Mouse (Mus musculus) lung, embryonic 15.5 days (tissue): Measurements from ENCODE around the gene Fgfr2. TPM values are rescaled to one million over a fixed set of nuclear protein-coding genes. Genes with fewer than 3 reads are reported as not detected.
A peak's percentile ranks its signal among the peaks of the same experiment; 100 is the strongest.

Source experiments
- ATAC-seq: fragments of 200-750 bp; cut with Nextera tagmentation; 2 replicates; pipeline ENCODE4 v1.8.0; 2017; ENCODE audit warnings: moderate number of reproducible peaks, borderline replicate concordance; ENCODE audit not compliant: low FRiP score, low TSS enrichment; ENCODE audit errors: extremely low read depth
- H3K27ac ChIP-seq: fragments of 300-500 bp; sonication (generic); 2 replicates; pipeline ENCODE4 v1.5.1; 2015; ENCODE audit warnings: moderate library complexity, mild to moderate bottlenecking, inconsistent platforms
- H3K27me3 ChIP-seq: fragments of 300-500 bp; sonication (generic); 2 replicates; pipeline ENCODE4 v1.6.1; 2015; ENCODE audit warnings: inconsistent platforms
- H3K36me3 ChIP-seq: fragments of 300-500 bp; sonication (generic); 2 replicates; pipeline ENCODE4 v1.6.1; 2015; ENCODE audit warnings: inconsistent platforms
- H3K4me1 ChIP-seq: fragments of 300-500 bp; sonication (generic); 2 replicates; pipeline ENCODE4 v1.6.1; 2015; ENCODE audit warnings: inconsistent platforms
- H3K4me2 ChIP-seq: fragments of 300-500 bp; sonication (generic); 2 replicates; pipeline ENCODE4 v1.6.1; 2015; ENCODE audit warnings: inconsistent platforms, mild to moderate bottlenecking, moderate library complexity
- H3K4me3 ChIP-seq: fragments of 300-500 bp; sonication (generic); 2 replicates; pipeline ENCODE4 v1.5.1; 2015; ENCODE audit warnings: mild to moderate bottlenecking, inconsistent platforms
- H3K9ac ChIP-seq: fragments of 300-500 bp; sonication (generic); 2 replicates; pipeline ENCODE4 v1.6.1; 2015; ENCODE audit warnings: inconsistent platforms
- H3K9me3 ChIP-seq: fragments of 300-500 bp; sonication (generic); 2 replicates; pipeline ENCODE4 v1.6.1; 2016; ENCODE audit warnings: inconsistent platforms
- WGBS: fragments of 180-500 bp; shearing (Covaris S2); methylation state at CpG from one replicate; pipeline ENCODE4 v1.1.7; 2015; 5-methylcytosine and 5-hydroxymethylcytosine counted together
- polyA plus RNA-seq: library from polyadenylated mRNA; unstranded; fragments of >200 nt; fragmentation: Nextera tagmentation; extraction: Ambion mirVana; gene quantifications from 2 replicates; pipeline ENCODE4 v1.2.1, GENCODE M21; 2015

The Fgfr2 gene
- polyA plus RNA-seq, 1 experiment from 2014 or later = 160 TPM

- no peak overlapping the region for H3K9ac ChIP-seq
- ATAC-seq = no peak
- no peaks in the 10 kb centered on the region for H3K9me3 ChIP-seq
- no peak overlapping the region for H3K4me3 ChIP-seq
- peaks cover 32% of the 10 kb centered on the region for H3K4me1 ChIP-seq
- no peaks in the 10 kb centered on the region for H3K36me3 ChIP-seq
- H3K27me3 ChIP-seq = no peaks in the 10 kb centered on the region
- no peak overlapping the region for H3K27ac ChIP-seq
- 84% methylated on average over 14 of the region's 14 CpGs for WGBS
- no peak overlapping the region for H3K4me2 ChIP-seq
Measured at GRCm38 (mm10) chr7:132690716-132691472, 432.3 kb downstream of the Fgfr2 start.

GRCm38 (mm10) chr7:132689722-132690121, 433.4 kb downstream of the Fgfr2 start:
- 35% methylated on average over 5 of the region's 5 CpGs for WGBS
- Histone ChIP-seq H3K4me1 (peaks cover 32% of the 10 kb centered on the region), H3K36me3 (no peaks in the 10 kb centered on the region), H3K4me2 (no peak overlapping the region), H3K4me3 (no peak overlapping the region), H3K9ac (no peak overlapping the region), H3K9me3 (no peaks in the 10 kb centered on the region), H3K27ac (peak overlapping the region; percentile 92), H3K27me3 (no peaks in the 10 kb centered on the region)
- no peak for ATAC-seq

- Histone ChIP-seq H3K4me2 (no peak overlapping the region), H3K27me3 (no peaks in the 10 kb centered on the region), H3K4me3 (no peak overlapping the region), H3K4me1 (peaks cover 32% of the 10 kb centered on the region), H3K27ac (peak overlapping the region; percentile 92), H3K9ac (no peak overlapping the region), H3K9me3 (no peaks in the 10 kb centered on the region), H3K36me3 (no peaks in the 10 kb centered on the region)
- peak; percentile 50; the same call in 1 of the 2 replicates for ATAC-seq
- 23% methylated on average over 5 of the region's 5 CpGs for WGBS
Measured at GRCm38 (mm10) chr7:132688721-132689120, 434.4 kb downstream of the Fgfr2 start.

- no peak overlapping the region for H3K9ac ChIP-seq
- H3K36me3 ChIP-seq = no peaks in the 10 kb centered on the region
- no peak for ATAC-seq
Measured at GRCm38 (mm10) chr7:132687897-132688296, 435.3 kb downstream of the Fgfr2 start.

GRCm38 (mm10) chr7:132686515-132686914, 436.6 kb downstream of the Fgfr2 start:
- H3K4me1 ChIP-seq = peaks cover 32% of the 10 kb centered on the region
- ATAC-seq = no peak
- WGBS = 90% methylated on average over 3 of the region's 3 CpGs

More at GRCm38 (mm10) chr7:132687897-132688296, 435.3 kb downstream of the Fgfr2 start:
- Histone ChIP-seq H3K27ac (peak overlapping the region; percentile 92), H3K9me3 (no peaks in the 10 kb centered on the region), H3K4me1 (peaks cover 32% of the 10 kb centered on the region), H3K27me3 (no peaks in the 10 kb centered on the region), H3K4me2 (no peak overlapping the region), H3K4me3 (no peak overlapping the region)
- WGBS = 53% methylated on average over 2 of the region's 2 CpGs

GRCm38 (mm10) chr7:132683923-132684322, 439.2 kb downstream of the Fgfr2 start:
- H3K4me1 ChIP-seq = peaks cover 16% of the 10 kb centered on the region
- WGBS = 74% methylated on average over 4 of the region's 4 CpGs
- no peaks in the 10 kb centered on the region for H3K27me3 ChIP-seq
- H3K27ac ChIP-seq = no peak overlapping the region
- H3K4me3 ChIP-seq = no peak overlapping the region
- no peak overlapping the region for H3K9ac ChIP-seq
- no peak overlapping the region for H3K4me2 ChIP-seq
- no peaks in the 10 kb centered on the region for H3K9me3 ChIP-seq
- ATAC-seq = no peak
- no peaks in the 10 kb centered on the region for H3K36me3 ChIP-seq

More at GRCm38 (mm10) chr7:132686515-132686914, 436.6 kb downstream of the Fgfr2 start:
- H3K4me3 ChIP-seq = no peak overlapping the region
- no peak overlapping the region for H3K4me2 ChIP-seq
- H3K9me3 ChIP-seq = no peaks in the 10 kb centered on the region
- H3K9ac ChIP-seq = no peak overlapping the region
- no peaks in the 10 kb centered on the region for H3K36me3 ChIP-seq
- no peak overlapping the region for H3K27ac ChIP-seq
- H3K27me3 ChIP-seq = no peaks in the 10 kb centered on the region

- WGBS = 70% methylated on average over 3 of the region's 3 CpGs
Measured at GRCm38 (mm10) chr7:132682901-132683300, 440.2 kb downstream of the Fgfr2 start.

GRCm38 (mm10) chr7:132682336-132682735, 440.8 kb downstream of the Fgfr2 start:
- H3K36me3 ChIP-seq = no peaks in the 10 kb centered on the region
- no peak overlapping the region for H3K9ac ChIP-seq
- WGBS = 92% methylated on average over 3 of the region's 3 CpGs
- no peaks in the 10 kb centered on the region for H3K27me3 ChIP-seq
- H3K4me2 ChIP-seq = no peak overlapping the region
- no peak for ATAC-seq
- no peaks in the 10 kb centered on the region for H3K9me3 ChIP-seq
- peaks cover under 1% of the 10 kb centered on the region; the same call in 1 of the 2 replicates for H3K4me1 ChIP-seq
- H3K27ac ChIP-seq = no peak overlapping the region
- no peak overlapping the region for H3K4me3 ChIP-seq

More at GRCm38 (mm10) chr7:132682901-132683300, 440.2 kb downstream of the Fgfr2 start:
- Histone ChIP-seq H3K4me2 (no peak overlapping the region), H3K36me3 (no peaks in the 10 kb centered on the region), H3K27me3 (no peaks in the 10 kb centered on the region), H3K4me1 (peaks cover 6% of the 10 kb centered on the region), H3K9me3 (no peaks in the 10 kb centered on the region), H3K27ac (no peak overlapping the region), H3K4me3 (no peak overlapping the region), H3K9ac (no peak overlapping the region)
- no peak for ATAC-seq

- 64% methylated on average over 1 of the region's 1 CpGs for WGBS
- no peaks in the 10 kb centered on the region for H3K4me1 ChIP-seq
- H3K4me2 ChIP-seq = no peak overlapping the region
- H3K27ac ChIP-seq = no peak overlapping the region
- no peak for ATAC-seq
- no peaks in the 10 kb centered on the region for H3K36me3 ChIP-seq
- H3K27me3 ChIP-seq = no peaks in the 10 kb centered on the region
- no peak overlapping the region for H3K9ac ChIP-seq
- no peak overlapping the region for H3K4me3 ChIP-seq
- no peaks in the 10 kb centered on the region for H3K9me3 ChIP-seq
Measured at GRCm38 (mm10) chr7:132681831-132682230, 441.3 kb downstream of the Fgfr2 start.

GRCm38 (mm10) chr7:132681296-132681695, 441.9 kb downstream of the Fgfr2 start:
- H3K27me3 ChIP-seq = no peaks in the 10 kb centered on the region
- no peak overlapping the region for H3K9ac ChIP-seq
- no peak overlapping the region for H3K4me3 ChIP-seq
- H3K27ac ChIP-seq = no peak overlapping the region
- no peaks in the 10 kb centered on the region for H3K9me3 ChIP-seq
- ATAC-seq = no peak
- no peaks in the 10 kb centered on the region for H3K36me3 ChIP-seq
- WGBS = 79% methylated on average over 11 of the region's 11 CpGs
- no peak overlapping the region for H3K4me2 ChIP-seq
- H3K4me1 ChIP-seq = no peaks in the 10 kb centered on the region

- no peak for ATAC-seq
- no peaks in the 10 kb centered on the region for H3K27me3 ChIP-seq
- no peak overlapping the region for H3K4me2 ChIP-seq
- H3K4me3 ChIP-seq = no peak overlapping the region
- no peaks in the 10 kb centered on the region for H3K4me1 ChIP-seq
- no peak overlapping the region for H3K9ac ChIP-seq
- WGBS = 70% methylated on average over 6 of the region's 6 CpGs
- H3K27ac ChIP-seq = no peak overlapping the region
- H3K9me3 ChIP-seq = no peaks in the 10 kb centered on the region
- H3K36me3 ChIP-seq = no peaks in the 10 kb centered on the region
Measured at GRCm38 (mm10) chr7:132679549-132679948, 443.6 kb downstream of the Fgfr2 start.

- H3K4me3 ChIP-seq = no peak overlapping the region
- 58% methylated on average over 4 of the region's 4 CpGs for WGBS
- ATAC-seq = no peak
Measured at GRCm38 (mm10) chr7:132679117-132679516, 444.0 kb downstream of the Fgfr2 start.

More at GRCm38 (mm10) chr7:132679117-132679516, 444.0 kb downstream of the Fgfr2 start:
- no peak overlapping the region for H3K4me2 ChIP-seq
- no peak overlapping the region for H3K9ac ChIP-seq
- H3K4me1 ChIP-seq = 0 out of 2 replicates have a peak, but pooled peaks cover 2% of the 10 kb centered on the region
- no peaks in the 10 kb centered on the region for H3K36me3 ChIP-seq
- no peaks in the 10 kb centered on the region for H3K9me3 ChIP-seq
- H3K27me3 ChIP-seq = no peaks in the 10 kb centered on the region
- H3K27ac ChIP-seq = no peak overlapping the region
